Mouse (Mus musculus) heart, adult 9 months (tissue): Measurements from ENCODE around the gene Mpo.

Experiments used
- DNase-seq, 2 experiments: peaks; one replicate each; pipeline ENCODE4 v3.0.0; 2022; ENCODE audit warnings: low spot score in 2 of 2

Mpo gene

DNA sequence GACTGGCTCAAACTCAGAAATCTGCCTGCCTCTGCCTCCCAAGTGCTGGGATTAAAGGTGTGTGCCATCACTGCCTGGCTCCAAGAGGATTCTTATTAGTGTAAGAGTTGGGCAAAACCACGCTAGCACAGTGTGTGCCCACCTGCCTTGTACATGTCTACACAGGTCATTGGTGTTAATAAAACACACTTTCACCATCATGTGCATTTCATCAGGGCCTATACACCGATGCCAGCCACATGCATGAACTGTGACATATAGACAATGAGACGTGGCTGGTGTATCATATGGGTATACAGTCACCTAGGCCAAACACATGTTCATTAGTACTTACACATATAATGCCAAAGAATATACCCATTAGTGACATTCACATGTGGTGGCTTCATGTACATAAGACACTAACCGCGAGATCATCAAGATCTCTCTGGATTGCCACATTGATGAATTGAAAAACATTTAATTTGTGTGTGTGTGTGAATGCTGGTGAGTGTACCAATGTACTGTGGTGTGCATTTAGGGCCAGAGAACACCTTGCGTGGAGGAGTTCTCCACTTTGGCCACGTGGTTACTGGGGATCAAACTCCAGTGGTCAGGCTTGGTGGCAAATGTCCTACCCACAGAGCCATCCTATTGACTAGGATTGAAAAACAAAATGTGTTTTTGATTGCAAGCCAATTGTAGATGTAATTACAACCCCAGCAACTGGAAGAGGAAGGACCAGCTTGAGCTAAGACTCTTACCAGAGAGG is 35.0 kb upstream of the Mpo start:
- DNase-seq, result no peak

DNA sequence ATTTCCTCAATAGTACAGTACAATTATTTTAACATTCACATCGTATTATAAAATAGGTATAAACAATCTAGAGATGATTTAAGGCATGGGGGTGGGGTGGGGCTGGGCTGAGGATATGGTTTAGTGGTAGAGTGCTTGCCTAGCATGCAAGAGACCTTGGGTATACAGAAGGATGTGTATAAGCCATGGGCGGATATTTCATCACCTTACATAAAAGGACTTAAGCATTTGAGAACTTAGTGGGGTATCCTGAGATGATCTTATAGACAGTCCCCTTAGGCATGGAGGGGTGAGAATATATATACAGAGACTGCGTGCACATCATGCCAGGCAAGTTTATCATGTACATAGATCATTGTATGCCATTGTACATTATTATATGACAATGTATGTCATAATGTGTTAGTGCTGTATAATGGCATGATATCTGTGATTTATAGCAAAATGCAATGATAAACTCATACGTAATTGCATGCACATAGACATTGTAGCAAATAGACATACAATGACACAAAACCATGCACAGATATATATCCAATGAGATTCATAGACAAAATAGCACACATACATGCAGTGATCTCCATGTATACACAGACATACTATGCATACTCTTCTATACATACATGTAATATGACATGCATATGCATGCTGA is 34.3 kb upstream of the Mpo start:
- DNase-seq, result no peak

DNA sequence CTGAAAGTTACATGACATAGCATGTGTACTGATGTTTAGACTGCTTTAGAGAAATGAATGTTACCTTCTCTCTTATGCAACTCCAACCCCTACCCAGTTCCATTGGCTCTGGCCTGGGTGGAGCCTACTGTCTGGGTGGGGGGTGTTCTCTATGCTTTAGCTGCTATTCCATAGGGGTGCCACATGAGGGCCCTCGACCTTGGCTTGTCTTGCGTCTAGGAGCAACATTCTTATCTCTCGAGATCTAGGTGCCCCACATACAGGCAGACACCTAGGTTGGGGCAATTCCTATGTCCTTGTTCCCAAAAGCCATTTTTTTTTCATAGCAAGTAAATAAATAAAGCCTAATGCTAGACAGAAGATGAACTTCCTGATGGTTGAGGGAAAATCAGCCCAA is 33.8 kb upstream of the Mpo start:
- no peak for DNase-seq

DNA sequence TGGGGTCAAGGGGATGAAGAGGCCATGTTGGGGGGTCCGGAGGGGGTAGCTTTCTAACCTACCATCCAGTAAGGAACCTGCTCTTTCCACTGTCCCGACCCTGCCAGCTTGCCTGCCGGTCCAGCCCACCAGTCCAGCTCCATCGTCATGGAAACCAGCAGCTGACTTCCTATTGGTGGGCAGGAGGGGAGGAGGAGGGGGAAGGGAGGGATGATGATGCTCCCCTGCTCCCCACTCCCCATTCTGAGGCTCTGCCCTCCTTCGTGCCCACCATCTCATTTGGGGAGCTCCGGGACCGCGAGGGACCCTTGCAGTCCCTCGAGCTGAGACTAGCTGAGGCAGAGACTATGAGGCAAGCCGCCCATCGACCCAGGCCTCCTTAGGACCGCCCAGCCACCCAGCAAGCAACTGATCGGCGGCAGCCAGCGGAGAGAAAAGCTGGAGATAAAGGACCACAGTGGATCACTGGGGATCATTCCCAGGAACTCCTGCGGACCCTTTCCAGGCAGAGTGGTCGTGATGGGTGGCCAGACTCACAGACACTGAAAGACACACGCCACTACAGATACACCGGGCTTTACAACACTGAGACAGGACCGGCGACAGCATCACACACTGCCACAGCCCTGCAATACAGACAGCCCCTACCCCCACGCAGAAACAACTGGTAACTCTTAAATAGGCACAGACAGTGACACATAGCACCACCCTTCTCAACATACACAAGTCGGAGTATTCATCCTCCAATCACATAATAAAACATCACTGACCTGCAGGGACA is 32.9 kb upstream of the Mpo start, which contains the start of gene Tspoap1:
Gene Tspoap1 (plus strand): TSS at position 241 of the 781 bp plus-strand sequence.
- DNase-seq, result no peak

DNA sequence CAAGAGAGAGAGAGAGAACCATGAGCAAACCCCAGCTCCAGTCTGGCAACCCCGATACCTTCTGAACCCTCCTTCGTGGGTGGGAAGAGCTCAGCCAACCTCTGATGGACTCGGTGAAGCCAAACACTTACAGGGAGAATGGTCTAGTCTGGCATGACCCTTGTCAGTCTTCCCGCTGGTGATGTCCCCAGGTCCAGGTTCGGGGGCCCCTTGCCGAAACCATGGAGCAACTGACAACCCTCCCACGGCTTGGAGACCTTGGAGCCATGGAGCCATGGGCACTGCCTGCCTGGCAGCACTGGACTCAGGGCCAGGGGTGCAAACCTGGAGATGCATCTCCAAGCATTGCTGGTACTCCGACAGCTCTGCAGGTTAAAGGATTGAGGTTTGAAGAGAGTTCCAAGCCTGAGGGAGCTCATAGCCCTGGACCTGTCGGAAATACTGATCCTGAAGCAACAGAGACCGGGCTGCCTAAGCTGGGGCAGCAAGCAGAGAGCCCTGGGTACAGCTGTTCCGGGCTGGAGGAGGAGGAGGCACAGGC is 32.1 kb upstream of the Mpo start:
- DNase-seq, result no peak

DNA sequence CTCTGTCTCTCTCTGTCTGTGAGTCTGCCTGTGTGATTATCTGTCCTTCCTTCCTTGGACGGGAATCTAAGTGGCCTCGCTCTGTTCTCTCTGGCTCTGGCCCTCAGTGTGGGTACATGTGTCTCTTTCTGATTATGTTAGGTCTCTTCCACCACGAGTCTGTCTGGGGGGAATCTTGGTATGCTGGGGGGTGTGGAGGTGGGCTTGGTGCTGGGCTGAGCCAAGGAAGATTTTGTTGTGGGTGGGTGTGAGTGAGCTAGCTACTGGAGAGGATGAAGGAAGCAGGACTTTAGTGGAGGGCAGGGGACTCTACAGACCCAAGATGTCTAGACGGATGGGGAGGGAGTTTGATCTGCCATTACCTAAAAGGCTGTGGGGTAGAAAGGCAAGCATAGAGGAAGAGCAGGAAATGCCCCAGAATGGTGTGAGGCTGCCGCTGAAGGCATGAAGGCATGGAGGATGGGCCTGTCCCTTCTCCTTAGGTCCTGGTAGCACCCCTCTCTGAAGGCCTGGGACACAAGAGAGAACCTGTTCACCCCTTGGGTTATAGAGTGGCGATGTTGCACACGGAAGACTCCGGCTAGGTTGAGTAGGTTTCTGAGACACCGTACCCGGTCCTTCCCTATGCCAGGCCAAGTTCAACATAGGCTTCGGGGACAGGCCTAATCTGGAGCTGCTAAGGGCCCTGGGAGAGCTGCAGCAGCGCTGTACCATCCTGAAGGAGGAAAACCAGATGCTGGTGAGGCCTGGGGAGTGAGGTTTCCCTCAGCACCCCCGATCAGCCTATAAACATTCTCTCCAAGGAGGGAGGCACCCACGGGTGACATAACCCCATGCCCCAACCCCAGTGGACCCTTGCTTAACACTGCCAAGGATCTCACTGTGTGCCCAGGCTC is 31.3 kb upstream of the Mpo start:
- no peak for DNase-seq

DNA sequence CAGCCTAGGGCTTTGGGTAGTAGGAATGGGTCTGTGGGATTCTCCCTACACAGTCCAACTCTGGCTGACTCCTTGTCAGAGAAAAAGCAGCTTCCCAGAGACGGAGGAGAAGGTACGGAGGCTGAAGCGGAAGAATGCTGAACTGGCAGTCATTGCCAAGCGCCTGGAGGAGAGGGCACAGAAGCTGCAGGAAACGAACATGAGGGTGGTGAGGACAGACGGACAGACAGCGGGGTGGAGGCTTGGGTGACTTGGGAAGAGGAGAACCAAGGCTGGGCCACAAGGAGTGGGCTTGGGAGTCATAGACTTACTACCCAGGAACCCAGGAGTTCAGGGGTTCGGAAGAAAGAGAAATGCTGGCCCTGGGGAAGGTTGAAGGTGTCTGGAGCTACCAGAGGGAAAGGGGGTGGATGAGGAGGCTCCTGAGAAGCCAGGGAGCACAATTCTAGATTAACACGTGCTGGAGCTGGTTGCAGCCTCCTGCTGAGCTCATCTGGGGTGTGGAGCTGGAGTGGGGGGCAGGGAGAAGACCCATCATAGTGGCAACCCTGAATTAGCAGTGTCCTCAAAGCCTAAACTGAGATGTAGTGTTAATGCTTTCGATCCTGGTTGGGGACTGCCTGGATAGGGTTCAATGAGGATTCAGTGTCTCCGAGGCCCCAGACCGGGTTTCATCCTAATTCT is 30.5 kb upstream of the Mpo start:
- no peak for DNase-seq

DNA sequence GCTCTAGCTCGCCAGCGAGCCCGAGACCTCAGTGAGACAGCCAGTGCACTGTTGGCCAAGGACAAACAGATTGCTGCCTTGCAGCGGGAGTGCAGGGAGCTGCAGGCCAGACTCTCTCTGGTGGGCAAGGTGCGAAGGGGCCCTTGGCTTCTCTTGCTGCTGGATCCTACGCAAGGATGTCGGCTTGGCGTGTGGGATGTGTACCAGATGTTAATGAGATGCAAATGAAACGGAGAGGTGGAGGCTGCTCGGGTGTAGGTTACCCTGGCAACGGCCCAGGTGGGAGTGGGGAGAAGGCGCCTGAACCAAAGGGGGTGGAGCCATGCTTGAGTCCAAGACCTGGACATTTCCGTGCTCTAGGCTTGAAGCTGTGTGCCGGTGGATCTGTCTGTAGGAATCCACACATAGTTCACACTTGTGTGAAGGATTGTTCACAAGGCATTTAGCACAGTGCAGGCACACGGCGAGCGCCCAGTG is 29.8 kb upstream of the Mpo start:
- DNase-seq, result no peak

DNA sequence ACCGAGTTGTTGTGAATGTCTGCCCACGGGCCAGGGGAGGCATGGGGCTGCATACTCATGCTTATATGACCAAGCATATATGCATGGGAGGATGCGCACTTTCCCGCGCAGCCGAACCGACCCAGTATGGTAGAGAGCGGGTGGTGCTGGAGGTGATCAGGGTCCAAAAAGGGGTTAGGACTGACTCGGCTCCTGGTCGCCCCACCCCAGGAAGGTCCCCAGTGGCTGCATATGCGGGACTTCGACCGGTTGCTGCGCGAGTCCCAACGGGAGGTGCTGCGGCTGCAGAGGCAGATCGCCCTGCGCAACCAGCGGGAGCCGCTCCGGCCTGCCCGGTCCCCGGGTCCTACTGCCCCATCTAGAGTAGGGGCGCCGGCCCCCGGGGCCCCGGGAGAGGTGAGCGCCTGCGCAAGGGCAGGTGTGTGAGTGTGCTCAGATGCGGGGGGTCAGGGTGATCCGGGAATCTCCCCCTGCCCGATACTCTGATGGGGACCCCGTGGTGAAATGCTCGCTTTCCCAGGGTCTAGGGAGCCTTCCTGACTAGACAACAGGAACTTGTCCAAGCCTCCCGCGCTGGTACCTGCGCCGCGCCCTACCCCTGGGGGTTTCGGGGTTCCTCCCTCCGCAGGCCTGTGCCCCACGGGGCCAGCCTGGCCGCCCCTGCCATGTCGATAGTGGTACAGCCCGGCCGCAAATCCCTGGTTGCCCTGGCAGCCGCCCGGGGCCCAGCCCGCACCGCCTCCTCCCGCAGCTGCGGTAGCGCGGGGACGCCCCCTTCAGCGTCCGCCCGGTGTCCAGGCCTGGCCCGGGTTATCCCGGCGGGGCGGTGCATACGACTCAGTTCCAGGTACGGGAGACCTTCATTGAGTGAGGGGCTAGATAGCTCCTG is 29.1 kb upstream of the Mpo start:
- no peak for DNase-seq

DNA sequence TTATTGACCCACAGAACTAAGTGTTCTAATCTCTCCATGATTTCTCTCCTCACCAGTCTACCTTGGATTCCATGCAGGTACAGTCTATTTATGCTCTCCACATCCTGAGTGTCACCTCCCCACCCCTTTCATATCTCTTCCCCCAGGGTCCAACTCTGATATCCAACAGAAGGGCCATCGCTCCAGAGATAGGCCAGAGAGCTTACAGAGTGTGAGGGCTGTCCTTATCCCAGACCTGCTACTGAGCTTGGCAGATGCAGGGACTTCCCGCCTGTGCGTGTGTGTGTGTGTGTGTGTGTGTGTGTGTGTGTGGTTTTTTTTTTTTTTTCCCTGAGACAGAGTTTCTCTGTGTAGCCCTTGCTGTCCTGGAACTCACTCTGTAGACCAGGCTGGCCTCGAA is 24.6 kb upstream of the Mpo start:
- no peak for DNase-seq

DNA sequence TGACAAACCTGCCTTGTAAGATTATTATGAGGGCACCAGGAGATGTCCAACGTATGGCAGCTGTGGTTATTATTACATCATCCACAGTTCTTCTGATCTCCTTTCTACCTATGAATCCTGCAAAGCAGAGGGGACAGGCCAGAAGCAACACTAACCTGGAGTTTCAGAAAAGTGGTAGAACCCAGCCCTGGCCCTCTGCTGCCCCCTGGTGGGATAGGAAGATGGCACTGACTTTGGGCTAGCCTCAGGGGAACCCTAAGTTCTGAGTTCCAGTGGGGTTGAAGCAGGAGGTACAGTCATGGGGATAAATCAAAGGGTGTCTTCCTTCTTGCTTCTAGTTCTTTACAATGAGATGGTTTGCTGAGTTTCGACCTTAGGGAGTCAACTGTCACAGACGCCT is 22.4 kb upstream of the Mpo start:
- peak in 1 of 2 experiments; percentile 46 for DNase-seq

DNA sequence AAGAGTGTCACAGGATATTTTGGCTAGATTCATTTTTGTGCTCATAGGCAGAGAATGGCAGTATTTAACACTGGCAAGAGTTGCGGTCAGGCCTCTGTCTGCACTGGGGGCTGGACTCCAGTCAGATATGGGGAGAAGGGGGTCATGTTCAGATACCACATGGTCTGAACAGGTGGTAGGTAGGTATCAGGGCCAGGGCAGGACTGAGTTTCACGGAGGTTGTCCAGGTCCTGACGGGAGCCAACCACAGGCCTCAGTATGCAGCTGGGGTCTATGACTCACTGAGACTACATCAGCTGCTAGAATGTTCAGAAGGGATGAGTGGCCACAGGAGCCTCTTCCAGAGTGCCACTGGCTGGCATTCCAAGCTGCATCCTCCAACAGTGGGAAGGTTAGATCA is 21.0 kb upstream of the Mpo start:
- no peak for DNase-seq

DNA sequence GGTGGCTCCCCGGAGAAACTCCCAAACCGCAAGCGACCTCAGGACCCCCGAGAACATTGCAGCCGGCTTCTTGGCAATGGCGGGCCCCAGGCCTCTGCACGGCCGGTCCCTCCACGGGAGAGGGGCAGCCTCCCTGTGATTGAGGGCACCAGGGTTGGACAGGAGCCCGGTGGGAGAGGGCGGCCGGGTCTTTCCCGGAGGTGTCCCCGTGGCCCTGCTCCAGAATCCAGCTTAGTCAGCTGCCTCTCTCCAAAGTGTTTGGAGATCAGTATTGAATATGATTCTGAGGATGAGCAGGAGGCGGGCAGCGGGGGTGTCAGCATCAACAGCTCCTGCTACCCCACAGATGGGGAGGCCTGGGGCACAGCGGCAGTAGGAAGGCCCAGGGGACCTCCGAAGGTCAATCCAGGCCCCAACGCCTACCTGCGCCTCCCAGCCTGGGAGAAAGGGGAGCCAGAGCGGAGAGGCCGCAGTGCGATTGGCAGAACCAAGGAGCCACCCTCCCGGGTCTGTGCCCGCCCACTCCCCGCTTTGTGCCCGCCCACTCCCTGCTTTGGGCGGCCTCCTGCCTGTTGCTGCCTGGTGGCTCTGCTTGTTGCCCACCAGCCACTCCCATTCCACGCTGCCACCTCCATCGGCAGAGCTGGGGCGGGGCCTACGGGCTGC is 15.1 kb upstream of the Mpo start:
- no peak for DNase-seq

DNA sequence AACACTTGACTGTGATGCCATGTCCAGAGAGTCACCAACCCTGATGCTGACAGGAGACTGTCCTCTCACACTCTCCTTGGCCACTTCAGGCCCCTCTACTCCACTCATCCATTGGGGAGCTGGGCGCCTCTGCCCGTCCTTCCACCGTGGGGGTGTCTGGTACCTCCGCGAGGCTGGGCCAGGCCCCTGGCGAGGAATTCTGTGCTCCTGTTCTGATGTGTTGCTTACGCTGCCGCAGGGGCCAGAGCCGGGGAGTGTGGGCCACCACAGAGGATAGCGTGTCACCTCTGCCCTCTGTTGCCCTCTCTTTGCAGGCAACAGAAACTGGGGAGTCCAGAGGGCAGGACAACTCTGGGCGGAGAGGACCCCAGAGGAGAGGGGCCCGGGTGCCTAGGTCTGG is 14.5 kb upstream of the Mpo start:
- no peak for DNase-seq

DNA sequence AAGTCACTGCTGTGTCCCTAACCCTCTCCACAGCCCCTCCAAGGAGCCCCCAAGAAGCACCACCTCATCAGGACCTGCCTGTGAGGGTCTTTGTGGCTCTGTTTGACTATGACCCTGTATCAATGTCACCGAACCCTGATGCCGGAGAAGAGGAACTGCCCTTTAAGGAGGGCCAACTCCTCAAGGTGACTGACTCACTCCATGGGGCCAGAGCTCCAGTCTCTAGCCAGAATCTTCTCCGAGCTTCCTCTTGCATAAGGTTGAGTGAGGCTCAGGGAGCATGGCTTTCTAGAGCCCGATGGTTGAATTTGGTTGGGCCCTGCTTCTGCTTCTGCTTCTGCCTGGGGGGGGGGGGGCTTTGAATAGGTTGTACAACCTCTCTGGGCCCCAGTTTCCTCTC is 14.0 kb upstream of the Mpo start:
- no peak for DNase-seq

DNA sequence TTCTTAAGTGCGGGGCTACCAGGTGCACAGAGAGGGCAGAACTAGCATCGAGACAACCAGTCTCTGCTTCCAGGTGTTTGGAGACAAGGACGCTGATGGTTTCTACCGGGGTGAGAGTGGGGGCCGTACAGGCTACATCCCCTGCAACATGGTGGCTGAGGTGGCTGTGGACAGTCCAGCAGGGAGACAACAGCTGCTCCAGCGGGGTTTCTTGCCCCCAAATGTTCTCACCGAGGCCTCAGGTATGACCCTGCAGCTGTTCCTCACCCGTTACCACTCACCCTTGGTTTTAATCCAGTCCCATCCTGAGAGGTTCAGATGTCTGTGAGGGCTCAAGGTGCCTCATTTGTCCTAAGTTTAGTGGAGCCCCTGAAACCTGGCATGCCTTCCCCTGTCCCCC is 13.3 kb upstream of the Mpo start:
- DNase-seq, result no peak

DNA sequence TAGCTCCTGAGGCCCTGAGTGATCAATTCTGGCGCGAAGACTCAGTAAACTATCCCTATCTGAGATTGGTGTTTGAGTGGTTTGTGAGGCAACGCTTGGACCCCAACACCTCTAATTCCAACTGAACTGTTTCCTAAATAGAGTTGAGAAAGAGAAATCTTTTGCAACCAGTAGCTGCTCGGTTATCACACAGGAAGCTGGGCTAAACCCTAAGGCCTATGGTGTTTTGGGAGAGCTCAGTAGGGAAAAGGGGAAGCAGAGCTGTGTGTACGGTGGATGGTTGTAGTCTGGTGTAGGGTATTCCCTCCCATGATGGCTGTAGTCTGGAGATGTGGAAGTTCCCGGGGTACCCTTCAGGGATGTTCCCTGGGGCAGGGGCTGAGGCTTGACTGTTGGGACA is 3.3 kb upstream of the Mpo start:
- DNase-seq, result no peak

DNA sequence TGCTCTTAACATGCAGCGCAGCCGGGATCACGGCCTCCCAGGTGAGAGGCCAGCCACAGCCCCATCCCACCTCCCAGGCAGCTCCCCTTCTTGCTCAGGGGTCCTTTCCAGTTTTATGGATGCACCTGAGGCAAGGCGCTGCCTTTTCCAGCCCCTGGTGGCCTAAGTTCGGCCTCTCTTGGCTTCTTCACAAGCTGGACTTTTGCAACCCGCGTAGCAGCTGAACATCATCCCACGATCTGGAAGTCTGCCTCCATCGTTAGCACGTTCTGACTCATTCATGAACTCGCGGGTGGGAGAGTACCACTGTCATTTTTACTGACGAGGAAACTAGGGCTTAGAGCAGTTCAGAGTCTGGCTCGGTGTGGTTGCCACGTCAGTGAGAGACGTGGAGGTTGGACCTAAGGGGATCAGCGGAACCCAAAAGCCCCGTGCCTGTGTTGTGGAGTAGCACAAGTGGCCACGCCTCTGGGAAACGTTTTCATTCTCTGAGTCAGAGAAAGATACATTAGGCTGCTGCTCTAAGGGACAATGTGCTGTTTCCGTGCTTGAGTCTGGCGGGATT is 8.4 kb downstream of the Mpo start:
- peak; percentile 20 to 22 for DNase-seq

DNA sequence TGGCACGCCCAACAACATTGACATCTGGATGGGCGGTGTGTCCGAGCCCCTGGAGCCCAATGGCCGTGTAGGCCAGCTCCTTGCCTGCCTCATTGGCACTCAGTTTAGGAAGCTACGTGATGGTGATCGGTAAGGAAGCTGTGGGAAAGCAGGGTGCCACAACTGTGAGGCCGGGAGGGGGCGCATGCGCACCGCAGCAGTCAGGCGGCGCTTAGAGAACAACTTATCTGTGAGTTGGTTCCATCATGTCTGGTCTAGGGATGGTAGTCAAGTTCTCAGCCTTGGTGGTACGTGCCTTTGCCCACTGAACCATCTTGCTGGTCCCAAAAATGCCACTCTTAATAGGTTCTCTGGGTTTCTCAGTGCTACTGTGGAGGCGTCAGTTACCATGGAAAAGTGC is 9.2 kb downstream of the Mpo start:
- DNase-seq, result no peak
